Mouse (Mus musculus) left cerebral cortex, postnatal 4 days (tissue): ENCODE results near the gene Mrpl17. TPM values are rescaled to one million over a fixed set of nuclear protein-coding genes. Genes with fewer than 3 reads are reported as not detected.
"Not testable (repeated sequence)": the region's sequence is repeated elsewhere in the genome, so short reads cannot be mapped to it uniquely, and the experiment has no call there.

Experiments used
- DNase-seq: peaks from one replicate; pipeline ENCODE4 v3.0.0-alpha.2; 2022
- intact Hi-C: fragments of 180-260 bp; cut with DNase I; formaldehyde crosslinking; loops from one replicate; pipeline ENCODE4 v1.15.1; 2025
- total RNA-seq, 2 experiments: library from RNA; stranded (reverse); gene quantifications; 2 replicates each; pipeline ENCODE4 v1.2.3; 2021

Gene Mrpl17
- 10 to 100 TPM; 76.5 to 87.4 TPM for total RNA-seq

- peak; percentile 100 for DNase-seq
- intact Hi-C loops = loop anchor here (5.0 to 10.0 kb wide), 2 partner anchors 259 to 1234 kb away; partner anchors contain the start of gene Smpd1
Measured at GRCm38 (mm10) chr7:105810877-105811489, at the start of gene Mrpl17. Gene Mrpl17 (minus strand): TSS chr7:105811099.

- intact Hi-C loops, DNase-seq: not testable (repeated sequence)
Measured at GRCm38 (mm10) chr7:105855718-105856560, 45.0 kb upstream of the Mrpl17 start.

GRCm38 (mm10) chr7:105824281-105824680 lies 13.4 kb upstream of the Mrpl17 start:
- intact Hi-C loops = no loop called here
- DNase-seq = no peak

- intact Hi-C loops = loop anchor here (2.0 to 10.0 kb wide), 2 partner anchors 92 to 1226 kb away; no protein-coding TSS in a partner anchor
- no peak for DNase-seq
Measured at GRCm38 (mm10) chr7:105818483-105818882, 7.6 kb upstream of the Mrpl17 start.

GRCm38 (mm10) chr7:105816736-105817135 lies 5.8 kb upstream of the Mrpl17 start:
- intact Hi-C loops = loop anchor here (10.0 kb wide), 1 partner anchor 1228 kb away; no protein-coding TSS in a partner anchor
- no peak for DNase-seq

- intact Hi-C loops = loop anchor here (5.0 to 10.0 kb wide), 2 partner anchors 261 to 1231 kb away; partner anchors contain the start of gene Smpd1
Measured at GRCm38 (mm10) chr7:105813326-105813725, 2.4 kb upstream of the Mrpl17 start.

GRCm38 (mm10) chr7:105812566-105812965 lies 1.7 kb upstream of the Mrpl17 start:
- DNase-seq = no peak
- intact Hi-C loops = loop anchor here (5.0 to 10.0 kb wide), 2 partner anchors 260 to 1232 kb away; partner anchors contain the start of gene Smpd1

More at GRCm38 (mm10) chr7:105813326-105813725, 2.4 kb upstream of the Mrpl17 start:
- DNase-seq = no peak

- intact Hi-C loops = loop anchor here (5.0 to 10.0 kb wide), 2 partner anchors 259 to 1233 kb away; partner anchors contain the start of gene Smpd1
- no peak for DNase-seq
Measured at GRCm38 (mm10) chr7:105811516-105811915, 617 bp upstream of the Mrpl17 start.

GRCm38 (mm10) chr7:105810280-105810876 lies 521 bp downstream of the Mrpl17 start:
- no peak for DNase-seq
- intact Hi-C loops = loop anchor here (5.0 to 10.0 kb wide), 2 partner anchors 258 to 1234 kb away; partner anchors contain the start of gene Smpd1

- DNase-seq = no peak
- intact Hi-C loops = loop anchor here (5.0 to 10.0 kb wide), 3 partner anchors 175 to 1235 kb away; partner anchors contain the start of genes Smpd1 and Trim3
Measured at GRCm38 (mm10) chr7:105809836-105810235, 1.1 kb downstream of the Mrpl17 start.

GRCm38 (mm10) chr7:105808385-105808784 lies 2.5 kb downstream of the Mrpl17 start:
- DNase-seq = no peak

GRCm38 (mm10) chr7:105806716-105807115 lies 4.2 kb downstream of the Mrpl17 start:
- intact Hi-C loops = loop anchor here (10.0 kb wide), 1 partner anchor 172 kb away; the partner anchor contains the start of gene Trim3
- no peak for DNase-seq

More at GRCm38 (mm10) chr7:105808385-105808784, 2.5 kb downstream of the Mrpl17 start:
- intact Hi-C loops = loop anchor here (10.0 kb wide), 1 partner anchor 174 kb away; the partner anchor contains the start of gene Trim3

- DNase-seq = no peak
- intact Hi-C loops = loop anchor here (10.0 kb wide), 1 partner anchor 171 kb away; the partner anchor contains the start of gene Trim3
Measured at GRCm38 (mm10) chr7:105806125-105806524, 4.8 kb downstream of the Mrpl17 start.

- no peak for DNase-seq
- intact Hi-C loops = loop anchor here (10.0 kb wide), 1 partner anchor 169 kb away; the partner anchor contains the start of gene Trim3
Measured at GRCm38 (mm10) chr7:105803428-105803827, 7.5 kb downstream of the Mrpl17 start.

GRCm38 (mm10) chr7:105802771-105803170 lies 8.1 kb downstream of the Mrpl17 start:
- DNase-seq = no peak
- intact Hi-C loops = loop anchor here (10.0 kb wide), 1 partner anchor 168 kb away; the partner anchor contains the start of gene Trim3

- DNase-seq = no peak
- intact Hi-C loops = loop anchor here (10.0 kb wide), 1 partner anchor 168 kb away; the partner anchor contains the start of gene Trim3
Measured at GRCm38 (mm10) chr7:105802312-105802711, 8.6 kb downstream of the Mrpl17 start.

- intact Hi-C loops = no loop called here
- DNase-seq = no peak
Measured at GRCm38 (mm10) chr7:105796972-105797371, 13.9 kb downstream of the Mrpl17 start.

GRCm38 (mm10) chr7:105795759-105796366 lies 15.0 kb downstream of the Mrpl17 start:
- no peak for DNase-seq
- intact Hi-C loops = no loop called here

GRCm38 (mm10) chr7:105793701-105794100 lies 17.2 kb downstream of the Mrpl17 start:
- no peak for DNase-seq
- intact Hi-C loops = no loop called here

GRCm38 (mm10) chr7:105791147-105791546 lies 19.8 kb downstream of the Mrpl17 start:
- intact Hi-C loops = no loop called here

More at GRCm38 (mm10) chr7:105791147-105791546, 19.8 kb downstream of the Mrpl17 start:
- no peak for DNase-seq
